Mouse (Mus musculus) testis, adult 2 months (tissue): ENCODE data around the gene Catsperd. TPM values are rescaled to one million over a fixed set of nuclear protein-coding genes. Genes with fewer than 3 reads are reported as not detected.

Experiments
- H3K27ac ChIP-seq: fragments of 200-500 bp; 2 replicates; pipeline ENCODE4 v1.5.1; 2012; ENCODE audit warnings: low read depth, low read length; ENCODE audit not compliant: control insufficient read depth, insufficient read depth
- H3K27me3 ChIP-seq: fragments of 200-500 bp; 2 replicates; pipeline ENCODE4 v1.6.1; 2012; ENCODE audit warnings: mild to moderate bottlenecking, low read length, moderate library complexity; ENCODE audit not compliant: control insufficient read depth, insufficient read depth
- H3K36me3 ChIP-seq: fragments of 200-500 bp; 2 replicates; pipeline ENCODE4 v1.6.1; 2012; ENCODE audit warnings: mild to moderate bottlenecking, low read length; ENCODE audit not compliant: control insufficient read depth, insufficient read depth
- H3K4me1 ChIP-seq: fragments of 200-500 bp; 2 replicates; pipeline ENCODE4 v1.6.1; 2012; ENCODE audit warnings: low read length; ENCODE audit not compliant: control insufficient read depth, insufficient read depth
- H3K4me3 ChIP-seq: fragments of 200-500 bp; 2 replicates; pipeline ENCODE4 v1.5.1; 2012; ENCODE audit warnings: low read depth, mild to moderate bottlenecking, low read length, moderate library complexity, mixed read lengths; ENCODE audit not compliant: control insufficient read depth
- CTCF ChIP-seq: fragments of 200-500 bp; IDR thresholded peaks from 2 replicates; pipeline ENCODE4 v1.5.1; 2012; ENCODE audit warnings: low read depth, mild to moderate bottlenecking, inconsistent platforms, low read length, moderate library complexity; ENCODE audit not compliant: control insufficient read depth, insufficient read depth, insufficient replicate concordance
- POLR2A ChIP-seq: fragments of 200-500 bp; IDR thresholded peaks from 2 replicates; pipeline ENCODE4 v1.6.1; 2012; ENCODE audit warnings: low read depth, mild to moderate bottlenecking, inconsistent platforms, low read length, moderate library complexity; ENCODE audit not compliant: control insufficient read depth
- polyA plus RNA-seq: library from polyadenylated mRNA; depleted of rRNA; stranded (reverse); fragments of >200 nt; gene quantifications from 2 replicates; pipeline ENCODE4 v1.2.3, GENCODE M21; 2012; rRNA removed

Gene Catsperd
- polyA plus RNA-seq, 1 experiment = 184 TPM

- H3K4me3 ChIP-seq = no peak overlapping the region
- no peaks in the 10 kb centered on the region for H3K4me1 ChIP-seq
- no peaks in the 10 kb centered on the region; the same call in none of the 2 replicates for H3K36me3 ChIP-seq
- no peak overlapping the region for H3K27ac ChIP-seq
- TF ChIP-seq POLR2A (no peak), CTCF (no peak)
- H3K27me3 ChIP-seq = no peaks in the 10 kb centered on the region
Measured at GRCm38 (mm10) chr17:56703038-56703437, 75.1 kb downstream of the Catsperd start.

- TF ChIP-seq CTCF = no peak
- no peak for TF ChIP-seq POLR2A
- Histone ChIP-seq H3K36me3 (no peaks in the 10 kb centered on the region; the same call in 1 of the 2 replicates), H3K27ac (no peak overlapping the region), H3K4me3 (no peak overlapping the region), H3K4me1 (no peaks in the 10 kb centered on the region), H3K27me3 (no peaks in the 10 kb centered on the region)
Measured at GRCm38 (mm10) chr17:56706515-56706914, 78.6 kb downstream of the Catsperd start.

- no peaks in the 10 kb centered on the region; the same call in 1 of the 2 replicates for H3K36me3 ChIP-seq
- no peak overlapping the region for H3K4me3 ChIP-seq
- H3K27ac ChIP-seq = no peak overlapping the region
- no peaks in the 10 kb centered on the region for H3K27me3 ChIP-seq
- no peaks in the 10 kb centered on the region for H3K4me1 ChIP-seq
- TF ChIP-seq CTCF (no peak), POLR2A (no peak)
Measured at GRCm38 (mm10) chr17:56708692-56709091, 80.7 kb downstream of the Catsperd start.

DNA sequence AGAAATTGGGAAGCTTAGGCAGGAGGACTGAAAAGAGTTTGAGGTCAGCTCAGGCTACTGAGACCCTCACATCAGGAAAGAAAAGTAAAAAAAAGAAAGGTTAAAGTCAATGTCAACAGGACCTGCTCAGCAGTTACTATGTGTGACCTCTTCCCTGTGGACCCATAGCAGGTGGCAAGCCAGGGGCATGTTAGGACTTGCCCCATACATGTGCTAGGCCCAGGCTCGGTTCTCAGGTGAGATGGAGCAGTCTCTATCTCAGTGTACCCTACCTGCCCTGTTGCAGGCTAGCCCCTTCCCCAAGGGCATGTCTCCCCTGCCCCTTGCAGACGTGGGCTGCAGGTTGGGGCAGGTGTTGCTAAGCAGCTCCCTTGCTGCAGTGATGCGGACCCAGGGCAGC, 81.8 kb downstream of the Catsperd start:
- no peak overlapping the region for H3K4me3 ChIP-seq
- H3K27ac ChIP-seq = no peak overlapping the region
- H3K27me3 ChIP-seq = no peaks in the 10 kb centered on the region
- TF ChIP-seq POLR2A (no peak), CTCF (no peak)
- no peaks in the 10 kb centered on the region; the same call in 1 of the 2 replicates for H3K36me3 ChIP-seq
- H3K4me1 ChIP-seq = no peaks in the 10 kb centered on the region

Other genes with a start within 250 kb of the Catsperd start
- gene Ptprs, start 151.7 kb upstream of the Catsperd start, polyA plus RNA-seq = 63.4 and 68.8 TPM in 2 replicates
- gene Znrf4, start 115.7 kb upstream of the Catsperd start, polyA plus RNA-seq = 1,198 and 1,268 TPM in 2 replicates
- 2.0 and 2.3 TPM in 2 replicates for gene Gm20219, start 73.8 kb upstream of the Catsperd start, polyA plus RNA-seq
- gene Safb2, start 43.6 kb upstream of the Catsperd start, polyA plus RNA-seq = 92.2 and 99.2 TPM in 2 replicates
- gene Safb, start 43.3 kb upstream of the Catsperd start, polyA plus RNA-seq = 104 and 116 TPM in 2 replicates
- gene 2410015M20Rik, start 18.4 kb upstream of the Catsperd start, polyA plus RNA-seq = 253 and 274 TPM in 2 replicates
- 1,820 and 2,071 TPM in 2 replicates for gene Rpl36, start 14.7 kb upstream of the Catsperd start, polyA plus RNA-seq
- 22.8 and 23.5 TPM in 2 replicates for gene Lonp1, start 1.3 kb upstream of the Catsperd start, polyA plus RNA-seq
- 98.4 and 120 TPM in 2 replicates for gene Ranbp3, start 45.2 kb downstream of the Catsperd start, polyA plus RNA-seq
- 135 and 159 TPM in 2 replicates for gene Ndufa11, start 89.6 kb downstream of the Catsperd start, polyA plus RNA-seq
- 9.2 and 12.4 TPM in 2 replicates for gene Vmac, start 89.9 kb downstream of the Catsperd start, polyA plus RNA-seq
- 7.8 and 9.2 TPM in 2 replicates for gene Nrtn, start 129.4 kb downstream of the Catsperd start, polyA plus RNA-seq
- gene Dus3l, start 136.6 kb downstream of the Catsperd start, polyA plus RNA-seq = 29.7 and 31.3 TPM in 2 replicates
- gene Prr22, start 142.1 kb downstream of the Catsperd start, polyA plus RNA-seq = 158 and 194 TPM in 2 replicates
- gene Rfx2, start 202.9 kb downstream of the Catsperd start, polyA plus RNA-seq = 312 and 332 TPM in 2 replicates
- gene Acsbg2, start 246.3 kb downstream of the Catsperd start, polyA plus RNA-seq = 166 TPM in 2 replicates
- gene 1700061G19Rik, start 247.3 kb downstream of the Catsperd start, polyA plus RNA-seq = 157 and 164 TPM in 2 replicates